Mouse (Mus musculus): ENCODE results near the gene Lrrc46. TPM values are rescaled to one million over a fixed set of nuclear protein-coding genes. Genes with fewer than 3 reads are reported as not detected.

Gene Lrrc46
- polyA plus RNA-seq, 1 experiment from 2014 or later, result not detected

DNA sequence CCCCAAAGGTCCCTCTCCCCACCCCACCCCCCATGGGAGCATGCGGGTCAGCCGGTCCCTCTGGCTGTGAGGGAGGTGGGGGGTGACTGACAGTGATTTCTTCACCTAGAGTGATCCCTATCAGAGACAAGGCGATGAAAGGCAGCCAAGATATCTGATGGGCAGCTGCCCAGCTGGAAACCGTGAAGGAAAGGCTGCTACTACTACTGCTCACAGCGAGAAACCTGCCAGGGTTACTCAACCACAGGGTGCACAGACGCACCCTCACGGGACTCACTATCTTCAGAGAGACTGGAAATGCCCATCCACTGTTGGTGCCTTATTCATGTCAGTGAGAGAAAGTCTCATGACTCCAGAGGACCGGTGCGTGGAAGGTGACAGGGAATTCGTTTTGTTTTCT is 16.2 kb downstream of the Lrrc46 start:
- Histone ChIP-seq H3K4me2 (replicated peaks; ENCODE audit: low read depth, low read length) (peak overlapping the region; percentile 57), H3K27ac (ENCODE audit: low read length) (no peak overlapping the region; the same call in 1 of the 2 replicates), H3K4me3 (ENCODE audit: low read depth, low read length) (no peak overlapping the region), H3K9me3 (ENCODE audit: control insufficient read depth, low read depth, low read length) (no peaks in the 10 kb centered on the region), H3K9ac (replicated peaks; ENCODE audit: low read depth, low read length) (0 out of 2 replicates have a peak overlapping the region, but pooled peaks have one; percentile 7), H3K36me3 (ENCODE audit: control insufficient read depth, insufficient read depth, low read length) (no peaks in the 10 kb centered on the region), H3K27me3 (ENCODE audit: control insufficient read depth, insufficient read depth, low read length) (peaks cover 29% of the 10 kb centered on the region), H3K4me1 (ENCODE audit: control insufficient read depth, insufficient read depth, low read length) (peaks cover 22% of the 10 kb centered on the region)
- no peak for ATAC-seq (ENCODE audit: insufficient number of reproducible peaks, insufficient read depth, low FRiP score, low read depth)
- 42% methylated on average over 10 of the region's 10 CpGs for WGBS

DNA sequence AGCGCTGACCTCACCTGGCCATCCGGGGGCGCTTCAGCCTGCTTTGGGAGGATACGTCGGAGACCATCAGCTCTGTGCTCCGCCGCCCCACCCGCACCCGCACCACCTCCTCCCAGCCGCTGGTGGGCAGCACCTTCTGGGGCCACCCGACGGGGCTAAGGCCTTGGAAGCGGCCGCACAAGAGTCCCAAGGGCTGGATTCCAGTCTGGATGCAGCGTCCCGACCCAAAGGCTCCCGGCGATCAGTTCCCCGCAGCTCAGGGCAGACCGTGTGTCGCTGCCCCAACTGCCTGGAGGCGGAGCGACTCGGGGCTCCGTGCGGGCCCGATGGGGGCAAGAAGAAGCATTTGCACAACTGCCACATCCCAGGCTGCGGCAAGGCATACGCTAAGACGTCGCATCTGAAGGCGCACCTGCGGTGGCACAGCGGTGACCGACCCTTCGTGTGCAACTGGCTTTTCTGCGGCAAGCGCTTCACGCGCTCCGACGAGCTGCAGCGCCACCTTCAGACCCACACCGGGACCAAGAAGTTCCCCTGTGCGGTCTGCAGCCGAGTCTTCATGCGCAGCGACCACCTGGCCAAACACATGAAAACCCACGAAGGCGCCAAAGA is 19.2 kb downstream of the Lrrc46 start:
- H3K36me3 ChIP-seq (ENCODE audit: control insufficient read depth, insufficient read depth, low read length), result no peaks in the 10 kb centered on the region
- H3K27ac ChIP-seq (ENCODE audit: low read length), result no peak overlapping the region
- H3K9me3 ChIP-seq (ENCODE audit: control insufficient read depth, low read depth, low read length), result no peaks in the 10 kb centered on the region
- WGBS, result under 1% methylated on average over 50 of the region's 50 CpGs
- peaks cover 45% of the 10 kb centered on the region for H3K27me3 ChIP-seq (ENCODE audit: control insufficient read depth, insufficient read depth, low read length)
- H3K4me1 ChIP-seq (ENCODE audit: control insufficient read depth, insufficient read depth, low read length), result peaks cover 25% of the 10 kb centered on the region
- H3K9ac ChIP-seq (replicated peaks; ENCODE audit: low read depth, low read length), result peak overlapping the region; percentile 25; the same call in 1 of the 2 replicates
- peak overlapping the region; percentile 87 for H3K4me2 ChIP-seq (replicated peaks; ENCODE audit: low read depth, low read length)
- peak; percentile 30; the same call in 1 of the 2 replicates for ATAC-seq (ENCODE audit: insufficient number of reproducible peaks, insufficient read depth, low FRiP score, low read depth)
- H3K4me3 ChIP-seq (ENCODE audit: low read depth, low read length), result peak overlapping the region; percentile 46

DNA sequence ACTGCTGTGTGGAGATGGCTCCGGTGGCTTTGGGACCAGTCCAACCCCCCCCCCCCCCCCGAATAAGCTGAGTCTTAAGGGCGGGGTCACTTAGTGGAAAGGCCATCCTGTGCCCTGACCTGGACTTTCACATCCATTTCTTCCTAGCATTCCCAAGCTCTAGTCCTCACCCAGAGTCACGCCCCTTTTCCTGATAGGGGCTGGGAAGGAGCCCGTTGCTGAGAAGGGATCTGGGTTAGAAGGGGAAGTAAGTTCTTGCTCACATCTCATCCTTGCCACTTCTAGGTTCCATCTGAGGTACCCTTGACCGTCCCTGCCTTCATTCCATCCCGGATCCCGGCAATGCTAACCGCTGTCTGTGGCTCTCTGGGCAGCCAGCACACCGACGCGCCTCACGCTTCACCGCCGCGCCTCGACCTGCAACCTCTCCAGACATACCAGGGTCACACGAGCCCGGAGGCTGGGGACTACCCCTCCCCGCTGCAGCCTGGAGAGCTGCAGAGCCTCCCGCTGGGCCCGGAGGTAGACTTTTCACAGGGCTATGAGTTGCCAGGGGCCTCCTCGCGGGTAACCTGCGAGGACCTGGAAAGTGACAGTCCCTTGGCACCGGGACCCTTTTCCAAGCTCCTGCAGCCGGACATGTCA is 20.0 kb downstream of the Lrrc46 start:
- WGBS, result 3% methylated on average over 27 of the region's 27 CpGs
- no peak for ATAC-seq (ENCODE audit: insufficient number of reproducible peaks, insufficient read depth, low FRiP score, low read depth)

DNA sequence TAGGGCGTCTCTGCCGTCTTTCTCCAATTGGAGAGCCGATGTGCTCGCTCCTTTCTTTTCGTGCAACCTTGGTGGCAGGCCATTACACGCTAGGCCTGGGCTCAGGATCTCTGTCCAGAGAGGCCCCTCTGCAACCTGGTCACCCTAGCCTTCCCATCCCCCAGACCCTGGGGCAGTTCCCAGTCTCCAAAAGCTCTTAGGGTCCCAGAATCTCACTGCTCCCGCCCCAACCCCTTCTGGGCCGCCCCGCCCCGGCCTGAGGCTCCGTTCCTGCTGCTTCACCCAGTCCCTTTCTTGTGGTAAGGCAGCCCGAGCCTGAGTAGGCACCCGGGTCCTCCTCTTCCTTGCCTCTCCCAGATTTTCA is 21.9 kb downstream of the Lrrc46 start:
- peaks cover 17% of the 10 kb centered on the region; the same call in 1 of the 2 replicates for H3K4me1 ChIP-seq (ENCODE audit: control insufficient read depth, insufficient read depth, low read length)
- H3K27ac ChIP-seq (ENCODE audit: low read length), result no peak overlapping the region
- ATAC-seq (ENCODE audit: insufficient number of reproducible peaks, insufficient read depth, low FRiP score, low read depth), result no peak
- H3K36me3 ChIP-seq (ENCODE audit: control insufficient read depth, insufficient read depth, low read length), result no peaks in the 10 kb centered on the region
- H3K4me2 ChIP-seq (replicated peaks; ENCODE audit: low read depth, low read length), result peak overlapping the region; percentile 57
- no peak overlapping the region for H3K9ac ChIP-seq (replicated peaks; ENCODE audit: low read depth, low read length)
- 12% methylated on average over 13 of the region's 13 CpGs for WGBS
- no peaks in the 10 kb centered on the region for H3K9me3 ChIP-seq (ENCODE audit: control insufficient read depth, low read depth, low read length)
- peaks cover 58% of the 10 kb centered on the region for H3K27me3 ChIP-seq (ENCODE audit: control insufficient read depth, insufficient read depth, low read length)
- peak overlapping the region; percentile 36 for H3K4me3 ChIP-seq (ENCODE audit: low read depth, low read length)

More for the DNA sequence above, 20.0 kb downstream of the Lrrc46 start:
- Histone ChIP-seq H3K4me2 (replicated peaks; ENCODE audit: low read depth, low read length) (peak overlapping the region; percentile 87), H3K9ac (replicated peaks; ENCODE audit: low read depth, low read length) (no peak overlapping the region), H3K27ac (ENCODE audit: low read length) (no peak overlapping the region), H3K9me3 (ENCODE audit: control insufficient read depth, low read depth, low read length) (no peaks in the 10 kb centered on the region), H3K4me3 (ENCODE audit: low read depth, low read length) (peak overlapping the region; percentile 46), H3K36me3 (ENCODE audit: control insufficient read depth, insufficient read depth, low read length) (no peaks in the 10 kb centered on the region), H3K4me1 (ENCODE audit: control insufficient read depth, insufficient read depth, low read length) (peaks cover 25% of the 10 kb centered on the region), H3K27me3 (ENCODE audit: control insufficient read depth, insufficient read depth, low read length) (peaks cover 52% of the 10 kb centered on the region)

DNA sequence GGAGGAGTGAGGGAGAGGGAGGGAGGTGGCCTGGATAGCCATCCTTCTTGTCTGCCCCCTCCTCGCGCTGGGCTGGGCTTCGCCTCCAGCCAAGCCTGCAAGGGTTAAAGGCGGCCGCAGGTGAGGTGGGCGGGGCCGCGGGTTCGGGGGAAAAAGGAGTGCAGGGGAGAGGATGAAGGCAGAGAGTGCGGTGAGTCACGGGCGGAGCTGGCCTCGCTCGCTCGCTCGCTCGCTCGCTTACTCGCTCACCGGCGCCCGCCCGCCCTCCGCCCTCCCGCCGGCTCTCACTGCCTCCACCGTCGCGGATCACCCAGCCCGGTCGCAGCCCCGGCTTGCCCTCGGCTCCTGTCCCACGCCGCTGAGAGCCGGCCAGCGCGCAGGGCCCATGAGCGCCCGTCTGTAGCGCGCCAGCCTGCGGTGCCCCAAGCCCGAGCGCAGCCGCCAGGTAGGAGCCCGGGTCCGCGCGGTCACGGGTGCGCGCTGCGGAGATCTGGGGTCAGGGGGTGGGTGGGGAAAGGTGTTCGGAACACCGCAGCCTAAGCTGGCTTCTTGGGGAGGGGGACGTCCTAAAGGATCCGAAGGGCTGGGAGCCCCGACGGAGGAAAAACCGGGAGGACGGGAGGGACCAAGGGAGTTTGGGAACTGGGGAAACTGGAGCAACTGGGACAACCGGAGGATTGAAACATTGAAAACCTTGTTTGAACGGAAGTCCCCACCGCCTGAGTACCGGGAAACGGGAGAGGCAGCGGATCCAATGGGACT is 22.4 kb downstream of the Lrrc46 start:
- peak; percentile 35 for ATAC-seq (ENCODE audit: insufficient number of reproducible peaks, insufficient read depth, low FRiP score, low read depth)

DNA sequence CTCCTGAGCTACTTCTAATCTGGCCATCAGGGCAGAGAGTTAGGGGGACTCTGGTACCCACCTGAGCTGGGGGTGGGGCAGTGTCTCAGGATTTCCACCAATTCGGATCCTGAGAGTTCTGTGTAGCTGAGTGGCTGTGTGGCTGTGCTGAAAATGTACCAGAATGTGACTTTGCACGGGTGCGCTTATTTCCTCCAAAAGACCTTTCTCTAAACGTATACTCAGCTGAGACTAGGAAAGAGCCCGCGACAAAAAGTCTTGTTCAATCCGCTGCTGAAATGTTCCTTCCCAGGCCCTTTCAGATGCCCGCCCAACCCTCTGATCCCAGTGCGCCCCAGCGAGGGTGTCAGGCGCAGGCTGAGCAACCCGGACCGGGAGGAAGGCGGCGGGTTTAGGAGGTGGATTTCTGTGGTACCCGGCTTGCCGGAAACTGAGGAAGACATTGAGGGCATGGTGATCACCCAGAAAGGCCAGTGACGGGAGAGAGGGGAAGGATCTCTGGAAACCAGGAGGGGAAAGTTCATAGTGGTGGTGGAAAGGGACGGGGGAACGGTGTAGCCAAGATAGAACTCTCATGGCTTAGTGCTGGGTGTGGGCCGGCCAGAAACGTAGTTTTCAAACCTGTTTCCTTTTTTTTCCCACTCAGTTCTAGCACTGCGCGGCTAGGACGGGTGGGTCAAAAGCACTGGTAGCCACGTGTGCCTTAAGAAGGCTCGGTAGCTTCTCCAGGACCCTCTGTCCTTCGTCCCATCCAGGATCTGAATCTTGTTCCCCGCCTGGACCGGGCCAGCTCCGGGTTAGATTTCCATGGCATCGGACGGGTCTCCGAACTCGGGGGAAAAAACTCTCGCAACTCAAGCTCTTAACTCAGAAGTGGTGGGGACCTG is 23.3 kb downstream of the Lrrc46 start:
- no peaks in the 10 kb centered on the region for H3K36me3 ChIP-seq (ENCODE audit: control insufficient read depth, insufficient read depth, low read length)
- no peak for ATAC-seq (ENCODE audit: insufficient number of reproducible peaks, insufficient read depth, low FRiP score, low read depth)
- H3K9ac ChIP-seq (replicated peaks; ENCODE audit: low read depth, low read length), result no peak overlapping the region; the same call in 1 of the 2 replicates
- peaks cover 17% of the 10 kb centered on the region; the same call in 1 of the 2 replicates for H3K4me1 ChIP-seq (ENCODE audit: control insufficient read depth, insufficient read depth, low read length)
- peak overlapping the region; percentile 36 for H3K4me3 ChIP-seq (ENCODE audit: low read depth, low read length)
- H3K4me2 ChIP-seq (replicated peaks; ENCODE audit: low read depth, low read length), result peak overlapping the region; percentile 57
- no peak overlapping the region for H3K27ac ChIP-seq (ENCODE audit: low read length)
- H3K9me3 ChIP-seq (ENCODE audit: control insufficient read depth, low read depth, low read length), result no peaks in the 10 kb centered on the region
- peaks cover 53% of the 10 kb centered on the region for H3K27me3 ChIP-seq (ENCODE audit: control insufficient read depth, insufficient read depth, low read length)
- WGBS, result under 1% methylated on average over 36 of the region's 36 CpGs

More for the DNA sequence above, 22.4 kb downstream of the Lrrc46 start:
- H3K27me3 ChIP-seq (ENCODE audit: control insufficient read depth, insufficient read depth, low read length), result peaks cover 58% of the 10 kb centered on the region
- 2% methylated on average over 67 of the region's 68 CpGs for WGBS
- H3K36me3 ChIP-seq (ENCODE audit: control insufficient read depth, insufficient read depth, low read length), result no peaks in the 10 kb centered on the region
- H3K9ac ChIP-seq (replicated peaks; ENCODE audit: low read depth, low read length), result no peak overlapping the region
- no peak overlapping the region for H3K27ac ChIP-seq (ENCODE audit: low read length)
- peak overlapping the region; percentile 36 for H3K4me3 ChIP-seq (ENCODE audit: low read depth, low read length)
- H3K4me2 ChIP-seq (replicated peaks; ENCODE audit: low read depth, low read length), result peak overlapping the region; percentile 57
- no peaks in the 10 kb centered on the region for H3K9me3 ChIP-seq (ENCODE audit: control insufficient read depth, low read depth, low read length)
- H3K4me1 ChIP-seq (ENCODE audit: control insufficient read depth, insufficient read depth, low read length), result peaks cover 17% of the 10 kb centered on the region; the same call in 1 of the 2 replicates

DNA sequence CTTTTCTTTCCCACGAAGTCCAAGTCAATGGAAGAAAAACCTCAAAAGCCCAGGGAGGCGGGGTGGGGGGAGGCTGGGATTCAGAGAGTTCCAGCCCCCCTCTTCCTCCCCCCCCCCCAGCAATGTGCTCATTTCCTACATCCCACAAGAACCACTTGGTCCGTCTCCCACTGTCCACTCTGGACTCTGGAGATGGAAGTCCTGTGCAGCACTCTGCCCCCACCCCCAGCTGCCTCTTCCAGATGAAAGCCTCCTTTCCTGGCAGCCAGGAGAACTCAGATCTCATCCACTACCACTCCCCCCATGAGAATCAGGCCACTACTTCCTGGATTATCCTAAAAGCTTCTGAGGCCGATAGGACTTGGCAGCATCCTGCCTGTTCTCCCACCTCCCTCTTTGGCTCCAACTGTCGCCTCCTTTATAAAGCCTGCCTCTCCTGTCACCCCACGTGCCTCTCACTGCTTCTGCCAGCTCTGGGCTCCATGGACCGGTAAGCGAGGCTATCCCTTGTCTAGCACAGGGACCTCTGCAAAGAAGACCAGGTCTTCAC is 28.0 kb downstream of the Lrrc46 start, which contains the start of gene Sp6:
Gene Sp6 (plus strand): TSS at position 274 of the 550 bp plus-strand sequence.
- Histone ChIP-seq H3K36me3 (ENCODE audit: control insufficient read depth, insufficient read depth, low read length) (no peaks in the 10 kb centered on the region), H3K27ac (ENCODE audit: low read length) (no peak within 1 kb of the TSS), H3K9me3 (ENCODE audit: control insufficient read depth, low read depth, low read length) (no peaks in the 10 kb centered on the region), H3K9ac (replicated peaks; ENCODE audit: low read depth, low read length) (no peak within 1 kb of the TSS), H3K4me3 (ENCODE audit: low read depth, low read length) (no peak within 1 kb of the TSS), H3K4me2 (replicated peaks; ENCODE audit: low read depth, low read length) (no peak within 1 kb of the TSS), H3K27me3 (ENCODE audit: control insufficient read depth, insufficient read depth, low read length) (peaks cover 17% of the 10 kb centered on the region), H3K4me1 (ENCODE audit: control insufficient read depth, insufficient read depth, low read length) (no peaks in the 10 kb centered on the region)
- 23% methylated on average over 7 of the region's 8 CpGs for WGBS
- ATAC-seq (ENCODE audit: insufficient number of reproducible peaks, insufficient read depth, low FRiP score, low read depth), result no peak
